Mouse (Mus musculus): ENCODE results near the gene Kcnj14.

GRCm38 (mm10) chr7:45786136-45786578 lies 38.4 kb downstream of the Kcnj14 start:
- TF ChIP-seq POLR2A (IDR thresholded peaks at IDR 0.05; ENCODE audit: borderline replicate concordance, low read depth, low read length) (no peak), CTCF (IDR thresholded peaks at IDR 0.05; ENCODE audit: low read depth, low read length) (no peak)
